Mouse (Mus musculus): ENCODE data around the gene Hhatl. TPM values are rescaled to one million over a fixed set of nuclear protein-coding genes. Genes with fewer than 3 reads are reported as not detected.

The Hhatl gene
- polyA plus RNA-seq (2015; fragmentation: Nextera tagmentation; extraction: Ambion mirVana), result 17.5 and 18.3 TPM in 2 replicates

DNA sequence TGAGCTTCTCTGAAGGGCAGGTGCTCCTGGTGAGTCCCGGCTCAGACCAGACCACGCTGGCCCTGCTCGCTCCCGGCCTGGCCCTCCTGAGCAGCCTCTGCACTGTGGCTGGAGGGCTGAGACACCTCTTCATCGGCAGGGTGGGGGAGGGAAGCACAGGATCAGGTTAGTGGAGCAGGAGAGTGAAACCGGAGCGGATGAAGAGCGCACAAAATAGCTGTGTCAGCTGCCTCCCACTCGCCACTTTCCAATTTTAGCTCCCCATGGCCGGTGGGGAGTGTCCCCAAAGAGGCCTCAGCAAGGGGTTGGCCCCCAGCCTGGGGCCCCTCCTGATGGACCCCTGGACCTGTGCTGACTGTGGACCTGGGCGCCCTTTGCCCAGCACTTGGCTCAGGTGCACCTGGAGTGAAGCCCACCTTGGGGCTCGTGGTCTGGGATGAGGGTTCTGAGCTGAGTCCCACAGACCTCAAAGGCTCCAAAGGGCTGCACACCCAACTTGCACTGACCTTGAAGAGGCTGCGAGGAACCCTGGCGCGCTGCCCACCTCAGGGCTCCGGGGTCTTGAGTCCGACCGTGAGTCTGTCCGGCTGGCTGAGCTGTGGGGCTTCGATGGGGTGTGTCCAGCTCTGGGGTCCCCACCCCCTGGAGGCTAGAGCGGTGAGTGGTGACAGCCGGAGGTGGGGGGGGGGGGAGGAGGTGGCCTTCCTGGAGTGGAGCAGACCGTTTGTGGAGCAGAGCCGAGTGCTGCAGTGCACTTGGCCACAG lies at the start of gene Hhatl:
Gene Hhatl, minus strand, starts transcription at position 751 of the 765 bp plus-strand sequence.
- 25% methylated on average over 22 of the region's 24 CpGs for WGBS
- peaks cover 13% of the 10 kb centered on the region for H3K27me3 ChIP-seq
- peak within 1 kb of the TSS; percentile 47 for H3K9ac ChIP-seq
- peak within 1 kb of the TSS; percentile 45 for H3K4me3 ChIP-seq
- H3K27ac ChIP-seq, result peak within 1 kb of the TSS; percentile 89
- peaks cover 50% of the 10 kb centered on the region for H3K4me1 ChIP-seq (replicated peaks)
- H3K9me3 ChIP-seq (replicated peaks), result no peaks in the 10 kb centered on the region
- peak; percentile 67 for ATAC-seq (replicated peaks; ENCODE audit: insufficient number of reproducible peaks, insufficient read depth, low FRiP score, low read depth)
- peak within 1 kb of the TSS; percentile 70 for H3K4me2 ChIP-seq
- no peaks in the 10 kb centered on the region for H3K36me3 ChIP-seq

DNA sequence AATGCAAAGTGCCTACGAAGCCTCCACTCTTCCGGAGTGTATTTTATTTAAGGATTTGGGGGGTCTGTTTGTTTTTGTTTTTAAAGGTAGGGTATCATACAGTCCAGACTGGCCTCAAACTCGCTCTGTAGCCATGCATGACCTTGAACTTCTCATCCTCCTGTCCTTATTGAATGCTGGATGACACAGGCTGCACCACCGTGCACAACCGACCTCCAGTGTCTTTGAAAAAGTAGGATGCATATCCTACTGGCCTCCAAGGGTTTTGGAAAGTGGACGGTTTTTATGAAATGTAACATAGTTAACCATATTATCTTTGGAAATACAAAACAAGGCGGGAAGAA lies 47.3 kb upstream of the Hhatl start:
- 36% methylated on average over 7 of the region's 7 CpGs for WGBS

DNA sequence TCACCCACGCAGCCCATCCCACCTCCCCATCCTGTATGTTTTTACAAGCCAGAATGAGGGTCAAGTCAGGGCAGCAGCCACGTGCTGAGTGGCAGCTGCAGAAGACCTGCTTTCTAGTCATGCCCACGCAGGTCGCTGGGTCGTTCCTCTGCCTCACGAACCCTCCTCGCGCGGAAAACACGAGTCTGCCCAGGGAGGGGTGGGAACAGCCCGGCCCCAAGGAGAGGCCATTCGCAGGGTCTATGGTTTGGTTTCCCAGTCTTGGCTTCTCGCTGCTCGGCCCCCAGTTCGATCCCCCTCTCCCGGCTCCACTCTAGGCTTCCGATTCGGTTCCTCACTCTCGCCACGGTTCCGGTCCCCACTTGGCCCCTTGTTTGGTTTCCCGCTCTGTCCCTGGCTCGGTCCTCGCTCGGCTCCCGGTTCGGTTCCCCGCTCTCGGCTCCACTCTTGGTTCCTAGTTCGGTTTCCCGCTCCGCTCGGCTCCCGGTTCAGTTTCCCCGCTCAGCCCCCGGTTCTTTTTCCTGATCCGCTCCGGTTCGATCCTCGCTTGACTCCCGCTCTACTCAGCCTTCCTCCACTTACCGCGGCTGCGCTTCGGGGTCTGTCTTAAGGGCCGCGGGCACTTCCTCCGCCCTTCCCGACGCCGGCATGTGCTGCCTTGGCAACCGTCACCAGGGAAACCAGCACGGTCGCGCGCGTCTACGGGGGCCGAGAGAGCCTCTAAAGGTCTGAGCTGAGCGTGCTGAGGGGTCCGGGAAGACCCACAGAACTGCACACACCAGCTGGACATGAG lies 46.7 kb upstream of the Hhatl start, which contains the start of gene Ccdc13:
Gene Ccdc13, minus strand, starts transcription at position 633 of the 793 bp plus-strand sequence.
- Histone ChIP-seq H3K27ac (no peak within 1 kb of the TSS), H3K9ac (peak within 1 kb of the TSS; percentile 52), H3K9me3 (replicated peaks) (no peaks in the 10 kb centered on the region), H3K4me3 (peak within 1 kb of the TSS; percentile 58), H3K27me3 (no peaks in the 10 kb centered on the region), H3K4me1 (replicated peaks) (peaks cover 11% of the 10 kb centered on the region), H3K36me3 (no peaks in the 10 kb centered on the region), H3K4me2 (peak within 1 kb of the TSS; percentile 93)
- 4% methylated on average over 61 of the region's 61 CpGs for WGBS
- ATAC-seq (replicated peaks; ENCODE audit: insufficient number of reproducible peaks, insufficient read depth, low FRiP score, low read depth), result peak; percentile 73

More for the DNA sequence above, 47.3 kb upstream of the Hhatl start:
- H3K27ac ChIP-seq, result no peak overlapping the region
- H3K9ac ChIP-seq, result peak overlapping the region; percentile 52
- H3K4me3 ChIP-seq, result peak overlapping the region; percentile 58
- no peaks in the 10 kb centered on the region for H3K27me3 ChIP-seq
- H3K9me3 ChIP-seq (replicated peaks), result no peaks in the 10 kb centered on the region
- H3K4me2 ChIP-seq, result peak overlapping the region; percentile 93
- no peak for ATAC-seq (replicated peaks; ENCODE audit: insufficient number of reproducible peaks, insufficient read depth, low FRiP score, low read depth)
- H3K36me3 ChIP-seq, result no peaks in the 10 kb centered on the region
- peaks cover 11% of the 10 kb centered on the region for H3K4me1 ChIP-seq (replicated peaks)

DNA sequence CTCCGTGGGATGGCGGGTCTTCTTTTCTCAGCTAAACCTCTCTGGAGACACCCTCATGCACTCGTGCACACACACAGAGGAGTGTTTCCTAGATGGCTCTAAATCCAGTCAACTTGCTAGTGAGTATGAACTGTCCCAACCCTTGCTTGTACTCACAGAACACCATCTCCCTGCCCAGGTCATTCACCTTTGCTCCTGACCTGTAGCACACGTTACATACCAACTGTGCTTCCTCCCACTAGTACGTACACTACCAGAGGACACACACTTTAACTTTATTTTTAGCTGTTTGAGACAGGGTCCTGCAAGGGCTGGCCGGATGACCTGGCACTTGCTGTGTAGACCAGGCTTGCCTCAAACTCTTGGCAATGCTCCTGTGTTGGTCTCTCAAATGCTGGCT lies 45.7 kb upstream of the Hhatl start:
- no peak overlapping the region for H3K27ac ChIP-seq
- ATAC-seq (replicated peaks; ENCODE audit: insufficient number of reproducible peaks, insufficient read depth, low FRiP score, low read depth), result no peak

DNA sequence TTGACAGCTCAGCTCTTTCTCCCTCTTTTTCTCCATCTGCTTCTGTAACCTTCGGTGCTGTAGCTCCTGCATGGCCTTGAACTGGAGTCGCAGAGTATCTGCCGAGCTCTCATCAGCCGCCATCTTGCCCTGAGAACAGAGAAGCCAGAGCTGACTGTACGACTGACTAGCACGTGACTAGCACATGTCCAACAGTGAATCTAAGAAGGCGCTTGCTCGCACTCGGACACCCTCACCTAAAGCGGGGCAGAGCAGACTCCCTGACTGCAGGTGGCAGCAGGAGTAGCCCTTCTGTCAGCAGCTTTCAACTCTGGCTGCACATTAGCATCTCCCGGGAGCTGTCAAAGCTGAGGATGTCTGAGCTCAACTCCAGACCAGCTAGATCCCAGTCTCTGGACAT lies 41.5 kb upstream of the Hhatl start:
- 70% methylated on average over 11 of the region's 11 CpGs for WGBS
- H3K4me3 ChIP-seq, result no peak overlapping the region
- H3K36me3 ChIP-seq, result no peaks in the 10 kb centered on the region
- H3K9ac ChIP-seq, result no peak overlapping the region
- no peak overlapping the region for H3K27ac ChIP-seq
- ATAC-seq (replicated peaks; ENCODE audit: insufficient number of reproducible peaks, insufficient read depth, low FRiP score, low read depth), result no peak
- H3K4me2 ChIP-seq, result no peak overlapping the region
- H3K27me3 ChIP-seq, result 0 out of 2 replicates have a peak, but pooled peaks cover 3% of the 10 kb centered on the region
- no peaks in the 10 kb centered on the region for H3K9me3 ChIP-seq (replicated peaks)
- H3K4me1 ChIP-seq (replicated peaks), result peaks cover 3% of the 10 kb centered on the region

More for the DNA sequence above, 45.7 kb upstream of the Hhatl start:
- 80% methylated on average over 6 of the region's 6 CpGs for WGBS
- Histone ChIP-seq H3K36me3 (no peaks in the 10 kb centered on the region), H3K4me3 (no peak overlapping the region), H3K9me3 (replicated peaks) (no peaks in the 10 kb centered on the region), H3K4me2 (no peak overlapping the region), H3K4me1 (replicated peaks) (peaks cover 11% of the 10 kb centered on the region), H3K27me3 (no peaks in the 10 kb centered on the region), H3K9ac (no peak overlapping the region)

DNA sequence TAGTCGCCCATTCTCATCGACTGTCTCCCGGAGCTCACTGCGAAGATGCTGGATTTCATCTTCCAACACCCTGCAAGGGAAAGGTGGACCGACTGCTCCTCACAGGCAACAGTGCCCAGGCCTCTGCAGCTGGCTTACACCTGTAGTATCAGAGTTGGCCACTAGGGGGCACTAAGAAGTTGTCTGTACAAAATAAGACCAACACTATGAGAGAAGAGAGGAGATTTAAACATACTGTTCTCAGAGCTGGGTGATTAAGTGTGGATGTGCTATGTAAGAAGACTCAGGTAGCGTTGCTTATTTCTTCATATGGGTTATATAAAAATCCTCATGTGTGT lies 38.6 kb upstream of the Hhatl start:
- Histone ChIP-seq H3K9ac (no peak overlapping the region), H3K36me3 (no peaks in the 10 kb centered on the region), H3K4me2 (no peak overlapping the region), H3K27ac (no peak overlapping the region), H3K9me3 (replicated peaks) (no peaks in the 10 kb centered on the region), H3K4me1 (replicated peaks) (no peaks in the 10 kb centered on the region), H3K4me3 (no peak overlapping the region), H3K27me3 (0 out of 2 replicates have a peak, but pooled peaks cover 3% of the 10 kb centered on the region)
- 25% methylated on average over 6 of the region's 6 CpGs for WGBS
- ATAC-seq (replicated peaks; ENCODE audit: insufficient number of reproducible peaks, insufficient read depth, low FRiP score, low read depth), result no peak

DNA sequence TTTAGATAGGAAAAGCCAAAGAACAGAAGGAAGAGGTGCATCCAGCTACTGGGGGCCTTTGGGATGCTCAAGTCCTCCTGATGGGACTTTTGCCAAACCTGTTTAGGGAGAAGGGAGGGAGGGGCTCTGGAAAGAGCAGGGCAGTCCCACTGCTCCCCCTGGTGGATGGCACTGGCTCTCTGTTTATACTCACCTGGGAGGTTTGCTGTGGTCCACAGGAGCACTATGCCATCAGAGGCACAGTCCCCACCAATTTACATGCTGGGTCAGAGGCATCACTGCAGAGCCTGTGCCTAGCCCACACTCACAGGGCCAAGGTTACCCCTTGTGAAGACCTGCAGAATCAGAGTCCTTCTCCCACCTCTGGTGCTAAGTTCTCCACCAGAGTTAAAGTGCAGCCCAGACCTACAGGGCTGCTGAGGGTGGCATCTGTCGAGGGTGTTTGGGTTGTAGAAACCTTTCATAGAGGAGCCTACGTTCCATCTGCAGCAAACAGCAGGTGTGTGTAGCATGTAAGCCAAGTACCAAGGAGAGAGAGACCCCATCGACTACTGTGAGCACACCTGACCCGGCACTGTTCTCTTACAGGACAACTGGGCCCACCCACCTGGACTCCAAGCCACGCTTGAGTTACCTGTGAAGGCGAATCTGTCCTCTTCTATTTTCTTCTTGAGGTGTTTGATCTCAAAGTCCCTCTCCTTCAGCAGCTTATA lies 38.1 kb upstream of the Hhatl start:
- WGBS, result 73% methylated on average over 6 of the region's 6 CpGs

DNA sequence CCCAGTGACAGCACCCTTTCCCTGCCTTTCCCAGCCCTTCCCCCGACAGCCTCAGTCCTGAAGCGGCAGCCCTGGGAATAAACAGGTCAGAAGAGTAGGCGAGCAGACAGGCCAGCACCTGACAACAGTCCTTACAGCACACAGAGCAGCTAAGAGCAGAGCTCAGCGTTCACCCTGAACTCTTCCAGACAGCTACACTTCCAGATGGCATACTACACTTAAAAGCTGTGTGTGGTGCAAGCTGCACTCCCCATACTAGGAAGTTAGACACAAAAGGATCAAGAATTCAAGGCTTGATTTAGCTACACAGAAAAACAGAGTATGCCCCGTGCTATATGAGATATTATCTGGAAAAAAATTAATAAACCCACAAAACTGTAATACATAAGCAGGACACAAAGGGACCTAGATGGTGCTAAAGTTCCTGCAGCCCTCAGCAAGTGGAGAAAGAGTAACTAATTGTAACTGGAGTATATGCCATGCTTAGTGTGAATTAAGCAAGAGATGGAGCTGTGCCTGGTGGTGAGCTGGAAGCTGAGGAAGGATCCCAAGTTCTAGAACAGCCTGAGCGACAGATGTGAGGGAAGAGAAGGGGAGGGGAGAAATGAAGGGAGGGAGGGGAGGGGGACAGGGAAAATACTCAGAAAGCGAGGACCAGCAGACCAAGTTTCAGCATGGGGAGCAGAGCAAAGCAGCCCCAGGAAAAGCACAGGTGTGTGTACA lies 37.1 kb upstream of the Hhatl start:
- H3K9me3 ChIP-seq (replicated peaks), result no peaks in the 10 kb centered on the region
- no peak overlapping the region for H3K27ac ChIP-seq
- no peaks in the 10 kb centered on the region for H3K4me1 ChIP-seq (replicated peaks)
- ATAC-seq (replicated peaks; ENCODE audit: insufficient number of reproducible peaks, insufficient read depth, low FRiP score, low read depth), result no peak
- no peak overlapping the region for H3K9ac ChIP-seq
- 56% methylated on average over 7 of the region's 7 CpGs for WGBS
- no peak overlapping the region for H3K4me2 ChIP-seq
- H3K36me3 ChIP-seq, result no peaks in the 10 kb centered on the region
- no peak overlapping the region for H3K4me3 ChIP-seq
- 0 out of 2 replicates have a peak, but pooled peaks cover 3% of the 10 kb centered on the region for H3K27me3 ChIP-seq

More for the DNA sequence above, 38.1 kb upstream of the Hhatl start:
- Histone ChIP-seq H3K36me3 (no peaks in the 10 kb centered on the region), H3K9ac (no peak overlapping the region), H3K4me1 (replicated peaks) (no peaks in the 10 kb centered on the region), H3K4me2 (no peak overlapping the region), H3K27ac (no peak overlapping the region), H3K27me3 (0 out of 2 replicates have a peak, but pooled peaks cover 3% of the 10 kb centered on the region), H3K9me3 (replicated peaks) (no peaks in the 10 kb centered on the region), H3K4me3 (no peak overlapping the region)
- no peak for ATAC-seq (replicated peaks; ENCODE audit: insufficient number of reproducible peaks, insufficient read depth, low FRiP score, low read depth)

DNA sequence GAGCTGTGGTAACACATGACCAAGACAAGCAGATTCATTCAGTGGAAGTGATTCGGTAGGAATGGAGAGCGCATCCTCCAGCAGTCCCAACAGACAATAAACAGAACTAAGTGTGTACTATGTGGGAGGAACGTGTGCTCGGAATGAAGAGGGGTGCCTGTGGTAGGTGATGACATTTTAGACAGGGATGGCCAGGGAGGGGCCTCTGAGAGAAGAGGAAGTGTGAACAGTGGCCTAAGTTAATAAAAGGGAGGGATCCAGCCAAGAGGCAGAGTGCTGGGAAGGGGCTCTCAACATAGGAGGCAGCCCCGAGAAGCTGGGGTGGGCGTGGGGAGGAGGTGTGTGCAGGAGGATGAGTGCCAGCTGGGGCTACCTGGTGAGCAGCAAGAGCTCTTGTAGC lies 36.0 kb upstream of the Hhatl start:
- 45% methylated on average over 6 of the region's 6 CpGs for WGBS
- no peak for ATAC-seq (replicated peaks; ENCODE audit: insufficient number of reproducible peaks, insufficient read depth, low FRiP score, low read depth)
- Histone ChIP-seq H3K27ac (no peak overlapping the region), H3K4me1 (replicated peaks) (0 out of 2 replicates have a peak, but pooled peaks cover 5% of the 10 kb centered on the region), H3K36me3 (no peaks in the 10 kb centered on the region), H3K27me3 (0 out of 2 replicates have a peak, but pooled peaks cover 3% of the 10 kb centered on the region), H3K9ac (no peak overlapping the region), H3K4me2 (no peak overlapping the region), H3K4me3 (no peak overlapping the region), H3K9me3 (replicated peaks) (no peaks in the 10 kb centered on the region)

DNA sequence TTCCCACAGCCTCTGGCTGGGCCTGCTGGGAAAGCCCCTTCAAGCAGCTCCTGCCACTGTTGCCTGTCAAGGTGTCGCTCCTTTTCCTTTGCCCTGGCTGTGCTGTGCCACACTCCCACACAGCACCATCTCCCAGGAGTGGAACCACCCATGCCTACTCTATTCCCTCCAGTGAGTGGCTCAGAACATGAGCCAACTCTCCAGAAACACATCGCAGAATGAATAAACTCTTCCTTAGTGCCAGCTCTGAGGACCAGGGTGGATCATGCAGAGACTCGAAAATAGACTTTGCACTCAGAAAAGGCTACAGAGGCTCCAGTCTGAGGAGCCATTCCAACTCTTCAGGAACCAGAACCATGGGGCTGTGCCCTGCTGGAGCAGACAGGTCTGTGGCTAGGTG lies 34.0 kb upstream of the Hhatl start:
- ATAC-seq (replicated peaks; ENCODE audit: insufficient number of reproducible peaks, insufficient read depth, low FRiP score, low read depth), result no peak
- H3K36me3 ChIP-seq, result no peaks in the 10 kb centered on the region
- no peak overlapping the region for H3K4me2 ChIP-seq
- H3K9ac ChIP-seq, result no peak overlapping the region
- 89% methylated on average over 3 of the region's 3 CpGs for WGBS
- H3K4me3 ChIP-seq, result no peak overlapping the region
- H3K27me3 ChIP-seq, result 0 out of 2 replicates have a peak, but pooled peaks cover 3% of the 10 kb centered on the region
- no peak overlapping the region for H3K27ac ChIP-seq
- no peaks in the 10 kb centered on the region for H3K9me3 ChIP-seq (replicated peaks)
- peaks cover 15% of the 10 kb centered on the region for H3K4me1 ChIP-seq (replicated peaks)
